ENCODE assay signal across 9 mouse cellular contexts in genomic region chr10:75251011-75251410, GRCm38 (mm10). TPM values are rescaled to one million over a fixed set of nuclear protein-coding genes. Genes with fewer than 3 reads are reported as not detected.
A peak's percentile ranks its signal among the peaks of the same experiment; 100 is the strongest.
DNase-seq lines count a peak whose midpoint lies in the region; ATAC-seq and TF ChIP-seq lines count a peak whose summit lies in the region.
"Had no signal": no experiment of that assay in that cellular context is flagged by ENCODE, and none has a peak within 500 bp of the region (broad histone marks: within the 10 kb centered on the region; RNA-seq: fewer than 3 reads in every experiment).

No protein-coding gene starts in this region.

- WGBS in hindbrain, postnatal 0 days = 61% methylated on average over 2 of the region's 2 CpGs
- 71% methylated on average over 2 of the region's 2 CpGs for WGBS in hindbrain, embryonic 10.5 days

- H3K9me3 ChIP-seq in hindbrain, postnatal 0 days (ENCODE audit: low read length) = no peaks in the 10 kb centered on the region
- no peaks in the 10 kb centered on the region for H3K9me3 ChIP-seq in hindbrain, embryonic 10.5 days

- no peak overlapping the region for H3K4me3 ChIP-seq in hindbrain, postnatal 0 days (ENCODE audit: low read length)
- H3K4me3 ChIP-seq in hindbrain, embryonic 10.5 days = no peak overlapping the region
- H3K4me3 ChIP-seq: erythroblast, embryonic 14.5 days had no signal

- peak; percentile 71 for TF ChIP-seq CTCF in hindbrain, postnatal 0 days (IDR thresholded peaks at IDR 0.05; ENCODE audit: low read depth)

- ATAC-seq in hindbrain, postnatal 0 days = 0 out of 2 replicates have a peak, but pooled peaks have one; percentile 59

- peak; percentile 40 for DNase-seq in adrenal gland, postnatal 14 days
- DNase-seq in adrenal gland, adult 8-10 months = no peak
- DNase-seq in hindbrain, postnatal 0 days (ENCODE audit: low spot score) = peak; percentile 60
- DNase-seq in hindbrain, embryonic 10.5 days (ENCODE audit: low spot score) = no peak
- DNase-seq in 3T3-L1 (ENCODE audit: low read depth, low spot score) = peak; percentile 63
- DNase-seq in fibroblast of lung, adult 2 months (ENCODE audit: low read depth) = peak; percentile 23
- DNase-seq in natural killer cell, adult 2 months (ENCODE audit: low spot score in 2 of 2) = no peak
- DNase-seq in ovary, adult 18-20 months (ENCODE audit: low spot score) = no peak

- H3K4me2 ChIP-seq in hindbrain, postnatal 0 days (ENCODE audit: low read depth, low read length) = no peak overlapping the region

- H3K27ac ChIP-seq in hindbrain, postnatal 0 days = no peak overlapping the region
- no peak overlapping the region for H3K27ac ChIP-seq in hindbrain, embryonic 10.5 days

- H3K9ac ChIP-seq in hindbrain, postnatal 0 days (replicated peaks; ENCODE audit: low read length) = no peak overlapping the region

- no peaks in the 10 kb centered on the region for H3K27me3 ChIP-seq in hindbrain, postnatal 0 days (ENCODE audit: insufficient read depth, low read length)
- H3K27me3 ChIP-seq in hindbrain, embryonic 10.5 days (ENCODE audit: insufficient read depth, poor library complexity, severe bottlenecking) = no peaks in the 10 kb centered on the region

- H3K4me1 ChIP-seq in hindbrain, postnatal 0 days (ENCODE audit: insufficient read depth, low read length) = no peaks in the 10 kb centered on the region
- H3K4me1 ChIP-seq in hindbrain, embryonic 10.5 days (replicated peaks) = no peaks in the 10 kb centered on the region

- H3K36me3 ChIP-seq in hindbrain, postnatal 0 days (ENCODE audit: insufficient read depth, low read length) = peaks cover 17% of the 10 kb centered on the region; the same call in 1 of the 2 replicates
- peaks cover 61% of the 10 kb centered on the region for H3K36me3 ChIP-seq in hindbrain, embryonic 10.5 days

RNA-seq across cellular contexts. Expression of gene Specc1l, which starts 39.1 kb away (rescaled TPM):
- 43.6 and 50.7 TPM in 2 replicates for total RNA-seq in adrenal gland, postnatal 14 days (2021)
- 10 to 100 TPM; 62.7 to 81.0 (median 64.4) TPM for total RNA-seq in adrenal gland, adult 8-10 months (2022)
- total RNA-seq in hindbrain, postnatal 0 days (2014; rRNA removed) = 36.3 and 42.2 TPM in 2 replicates
- 22.3 and 23.4 TPM in 2 replicates for polyA plus RNA-seq in hindbrain, postnatal 0 days (2015; fragmentation: Nextera tagmentation; extraction: Ambion mirVana)
- 38.5 and 38.8 TPM in 2 replicates for polyA plus RNA-seq in hindbrain, embryonic 10.5 days (2016; fragmentation: Nextera tagmentation; extraction: Ambion mirVana)

Comparison
In these comparisons a context has a peak if more than half of its experiments do, and no peak if none do; other contexts are left out.
1. DNase-seq: peak in adrenal gland, postnatal 14 days (single experiment), hindbrain, postnatal 0 days (single experiment), 3T3-L1 (single experiment) and fibroblast of lung, adult 2 months (single experiment); none in adrenal gland, adult 8-10 months (single experiment), hindbrain, embryonic 10.5 days (single experiment), natural killer cell, adult 2 months (0 of 2) and ovary, adult 18-20 months (single experiment).